Mouse (Mus musculus) layer of hippocampus, adult 11-12 months (tissue): Measurements from ENCODE around the gene Myh3.

Experiments
- DNase-seq: peaks from one replicate; pipeline ENCODE4 v3.0.0; 2022; ENCODE audit warnings: low spot score

Myh3 gene

GRCm38 (mm10) chr11:67144559-67145265, 66.6 kb downstream of the Myh3 start:
- no peak for DNase-seq

- DNase-seq, result no peak
These were observed 67.6 kb downstream of the Myh3 start for GRCm38 (mm10) chr11:67145482-67146408.

DNA sequence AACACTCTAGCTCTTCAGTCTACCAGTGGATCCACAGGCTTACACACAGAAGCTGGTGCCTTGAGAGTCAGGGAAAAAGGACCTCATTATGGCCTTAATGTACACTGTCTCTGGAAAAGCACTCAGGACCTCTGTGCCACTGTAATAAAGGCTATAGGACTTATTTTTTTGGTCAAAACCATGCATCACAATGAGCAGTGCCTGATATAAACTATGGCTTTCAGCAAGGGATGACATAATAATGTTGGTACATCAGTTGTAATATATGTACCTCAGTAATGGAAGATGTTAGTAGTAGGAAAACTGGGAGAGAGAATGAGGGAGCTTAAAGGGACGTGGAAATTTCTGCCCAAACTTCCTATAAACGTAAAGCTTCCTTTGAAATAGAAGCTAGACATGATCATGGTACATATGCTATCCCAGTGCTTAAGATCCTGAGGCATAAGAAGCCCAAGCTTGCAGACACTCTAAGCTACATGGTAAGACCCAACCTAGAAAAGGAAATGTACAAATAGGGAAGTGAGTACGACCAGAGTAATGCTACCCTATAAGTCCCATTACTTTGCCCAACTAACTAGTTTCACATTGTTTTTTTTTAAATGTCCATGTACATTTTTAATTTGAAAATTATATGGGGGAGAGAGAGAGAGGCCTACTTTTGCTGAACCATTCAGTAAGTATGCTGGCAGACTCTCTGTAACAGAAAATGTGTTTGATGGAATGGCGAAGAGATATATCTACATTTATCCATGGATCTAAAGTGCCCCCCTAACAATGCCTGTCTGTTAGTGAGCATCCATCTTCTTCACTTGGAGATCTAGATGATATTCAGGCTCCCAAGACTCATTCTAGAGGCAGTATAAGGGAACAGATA, 68.5 kb downstream of the Myh3 start:
- no peak for DNase-seq

- no peak for DNase-seq
These were observed 69.3 kb downstream of the Myh3 start for GRCm38 (mm10) chr11:67147283-67147921.

DNA sequence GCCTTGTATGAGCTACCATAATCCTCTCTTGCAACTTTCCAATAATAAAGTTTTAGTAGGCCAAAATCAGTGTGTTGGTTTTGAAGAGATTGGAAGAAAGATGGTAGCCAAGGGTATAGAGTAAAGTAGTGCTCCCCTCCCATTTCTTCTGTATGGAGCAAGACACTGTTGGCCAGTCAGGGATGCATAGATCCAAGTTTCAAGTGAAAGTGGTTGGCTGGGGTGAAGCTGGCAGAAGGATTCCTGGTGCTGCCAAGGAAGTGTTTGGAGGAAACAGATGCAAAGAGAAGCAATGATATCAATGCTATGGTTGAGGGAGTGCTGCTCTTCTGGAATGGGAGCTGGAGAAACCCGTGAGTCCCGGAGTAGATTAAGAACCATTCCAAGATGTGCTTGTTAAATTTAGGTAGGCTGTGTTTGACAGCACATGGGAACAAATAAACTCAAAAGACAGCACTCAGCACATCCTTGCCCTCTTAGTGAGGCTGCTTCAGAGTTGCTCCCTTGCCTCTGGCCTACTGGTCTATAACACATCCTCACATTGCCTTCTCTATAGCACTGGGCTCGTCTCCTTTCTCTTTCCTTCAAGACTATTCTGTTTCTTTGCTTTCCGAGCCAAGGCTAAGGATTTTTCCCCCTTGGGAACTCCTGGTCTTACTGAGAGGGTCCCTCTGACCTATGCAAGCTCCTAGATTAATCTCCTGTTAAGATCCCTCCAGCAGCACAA, 70.3 kb downstream of the Myh3 start:
- no peak for DNase-seq

GRCm38 (mm10) chr11:67150237-67150636, 72.1 kb downstream of the Myh3 start:
- DNase-seq, result no peak

- no peak for DNase-seq
These were observed 73.1 kb downstream of the Myh3 start for GRCm38 (mm10) chr11:67151159-67151558.
